Mouse (Mus musculus): ENCODE results near the gene Txndc11. TPM values are rescaled to one million over a fixed set of nuclear protein-coding genes. Genes with fewer than 3 reads are reported as not detected.
"Not testable (repeated sequence)": the region's sequence is repeated elsewhere in the genome, so short reads cannot be mapped to it uniquely, and the experiment has no call there.

Txndc11 gene
- polyA plus RNA-seq (2015; fragmentation: Nextera tagmentation; extraction: Ambion mirVana) = 36.3 and 38.6 TPM in 2 replicates

DNA sequence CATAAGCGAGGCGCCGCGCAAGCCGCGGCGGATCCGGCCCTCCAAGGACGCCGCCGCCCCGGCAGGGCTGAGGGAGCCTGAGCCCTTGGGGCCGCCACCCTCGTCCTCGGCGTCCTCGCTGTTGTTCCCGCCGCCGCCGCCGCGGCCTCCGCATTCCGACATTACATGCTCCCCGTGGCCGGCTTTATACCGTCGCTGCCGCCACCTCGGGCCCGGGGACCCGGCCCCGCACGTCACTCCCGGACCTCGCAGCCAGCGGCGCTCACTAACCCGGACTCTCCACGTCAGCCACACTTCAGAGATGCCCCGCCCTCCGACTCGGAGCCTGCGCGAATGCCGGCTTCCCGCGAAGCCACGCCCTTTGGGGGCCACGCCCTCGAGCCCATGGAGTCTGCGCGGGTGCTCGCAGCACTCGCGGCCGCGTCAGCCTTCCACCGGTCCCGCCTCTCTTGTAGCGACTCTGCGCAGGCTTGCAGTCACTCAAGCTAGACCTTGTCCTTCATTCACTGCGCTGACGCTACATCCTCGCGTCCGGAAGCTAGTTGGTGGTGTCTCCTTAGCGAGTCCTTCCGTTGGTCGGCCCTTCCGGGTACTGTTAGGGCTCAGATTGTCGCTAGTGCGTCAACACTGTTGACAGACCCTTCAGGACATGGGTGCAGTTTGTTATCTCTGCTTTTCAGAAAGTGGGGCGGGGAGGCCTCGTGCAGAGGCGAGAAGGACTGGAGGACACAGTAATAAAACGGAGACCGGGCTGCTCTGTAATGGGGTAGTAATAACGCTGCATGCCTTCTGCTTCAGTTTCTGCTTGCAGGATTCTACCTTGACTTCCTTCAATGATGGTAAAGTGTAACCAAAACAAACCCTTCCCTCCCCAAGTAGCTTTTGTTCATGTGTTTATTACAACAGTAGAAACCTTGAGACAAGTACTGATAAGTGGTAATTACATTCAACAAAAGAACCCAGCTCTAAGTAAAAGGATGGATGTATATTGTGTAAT lies at the start of gene Txndc11:
Txndc11 (minus strand) TSS at position 303 of the 997 bp plus-strand sequence.
- Histone ChIP-seq H3K27ac (peak within 1 kb of the TSS; percentile 92), H3K36me3 (peaks cover 29% of the 10 kb centered on the region), H3K9ac (peak within 1 kb of the TSS; percentile 96), H3K4me3 (peak within 1 kb of the TSS; percentile 91), H3K27me3 (no peaks in the 10 kb centered on the region), H3K9me3 (no peaks in the 10 kb centered on the region), H3K4me2 (peak within 1 kb of the TSS; percentile 76), H3K4me1 (peaks cover 17% of the 10 kb centered on the region)
- WGBS = under 1% methylated on average over 80 of the region's 80 CpGs
- ATAC-seq (ENCODE audit: insufficient number of reproducible peaks, insufficient read depth, low FRiP score, low TSS enrichment, low read depth) = peak; percentile 99

DNA sequence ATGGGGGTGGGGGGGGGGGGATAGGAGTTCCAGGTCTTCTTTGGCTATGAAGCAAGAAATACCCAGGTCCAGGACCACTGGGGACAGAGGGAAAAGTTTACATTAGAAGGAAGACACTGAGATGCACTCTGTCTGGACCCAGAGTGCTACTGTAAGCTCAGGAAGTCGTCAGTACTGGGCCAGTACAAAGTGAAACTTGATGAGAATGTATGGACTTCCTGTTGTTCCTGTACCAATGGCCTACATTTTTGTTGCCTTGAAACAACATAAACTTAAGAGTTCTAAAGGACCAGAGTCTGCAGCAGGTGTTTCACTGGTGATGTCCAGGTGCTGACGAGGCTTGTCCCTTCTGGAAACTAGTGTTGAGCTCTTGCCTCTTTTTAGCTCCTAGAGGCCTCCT lies 43.0 kb upstream of the Txndc11 start:
- ATAC-seq (ENCODE audit: insufficient number of reproducible peaks, insufficient read depth, low FRiP score, low TSS enrichment, low read depth) = no peak
- Histone ChIP-seq H3K36me3 (no peaks in the 10 kb centered on the region), H3K4me2 (no peak overlapping the region), H3K27ac (no peak overlapping the region), H3K9me3 (no peaks in the 10 kb centered on the region), H3K4me3 (no peak overlapping the region), H3K27me3 (no peaks in the 10 kb centered on the region), H3K9ac (no peak overlapping the region), H3K4me1 (peaks cover 14% of the 10 kb centered on the region)
- 67% methylated on average over 2 of the region's 2 CpGs for WGBS

DNA sequence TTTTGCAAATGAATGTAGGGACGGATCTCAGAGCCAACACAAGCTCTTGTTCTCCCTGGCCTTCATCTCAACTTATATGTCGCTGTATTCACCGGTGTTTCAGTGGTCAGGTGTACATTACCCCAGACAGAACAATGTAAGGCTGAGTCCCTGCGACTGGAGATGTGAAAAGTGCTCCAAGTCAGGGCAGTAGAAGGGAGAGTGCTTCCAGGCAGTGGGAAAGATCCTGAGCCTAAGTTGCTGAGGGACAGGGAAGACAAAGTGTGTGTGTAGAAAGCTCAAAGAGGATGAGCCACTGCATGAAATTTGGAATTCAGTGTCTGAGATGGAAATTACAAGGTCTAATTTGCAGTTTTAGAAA lies 42.4 kb upstream of the Txndc11 start:
- peak overlapping the region; percentile 82 for H3K4me2 ChIP-seq
- H3K4me3 ChIP-seq = peak overlapping the region; percentile 92
- H3K36me3 ChIP-seq = no peaks in the 10 kb centered on the region
- peak overlapping the region; percentile 89 for H3K9ac ChIP-seq
- ATAC-seq (ENCODE audit: insufficient number of reproducible peaks, insufficient read depth, low FRiP score, low TSS enrichment, low read depth) = no peak
- peaks cover 18% of the 10 kb centered on the region for H3K4me1 ChIP-seq
- no peaks in the 10 kb centered on the region for H3K9me3 ChIP-seq
- no peaks in the 10 kb centered on the region for H3K27me3 ChIP-seq
- H3K27ac ChIP-seq = peak overlapping the region; percentile 81; the same call in 1 of the 2 replicates
- 3% methylated on average over 4 of the region's 4 CpGs for whole genome bisulfite sequencing

DNA sequence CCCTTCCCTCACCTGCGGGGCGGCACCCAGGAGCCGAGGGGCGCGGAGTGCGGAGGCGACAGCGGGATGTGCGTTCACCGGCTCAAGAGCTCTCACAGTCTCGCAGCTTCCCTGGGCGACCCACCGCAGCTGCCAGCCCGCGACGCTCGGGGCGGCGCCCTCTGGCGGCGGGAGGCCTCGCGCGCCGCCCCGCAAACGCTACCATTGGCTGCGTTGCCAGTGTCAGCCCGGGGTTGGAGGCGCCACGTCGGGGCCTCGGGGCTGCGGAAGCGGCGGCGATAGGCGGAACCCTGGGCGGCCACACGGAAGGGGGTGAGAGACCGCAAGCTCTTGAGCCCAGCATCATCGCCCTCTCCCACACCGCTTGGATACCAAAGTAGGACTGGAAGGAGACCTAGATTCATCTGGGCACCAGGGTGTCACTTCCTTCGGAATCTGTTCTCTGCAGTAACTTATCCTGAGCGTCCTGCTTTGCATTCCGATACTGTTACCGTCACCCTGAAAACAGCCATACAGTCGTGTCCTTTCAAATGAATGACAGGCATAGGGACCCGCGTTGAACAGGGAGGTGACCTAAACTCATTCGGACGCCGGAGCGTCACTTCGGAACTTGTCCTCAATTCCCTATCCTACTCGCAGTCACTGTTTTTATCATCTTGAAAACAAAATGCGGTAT lies 41.9 kb upstream of the Txndc11 start, which contains the start of gene Zc3h7a:
Zc3h7a (minus strand) TSS at position 186 of the 676 bp plus-strand sequence.
- WGBS = under 1% methylated on average over 57 of the region's 57 CpGs
- Histone ChIP-seq H3K4me2 (peak within 1 kb of the TSS; percentile 82), H3K9ac (peak within 1 kb of the TSS; percentile 89), H3K4me1 (peaks cover 23% of the 10 kb centered on the region), H3K4me3 (peak within 1 kb of the TSS; percentile 92), H3K9me3 (no peaks in the 10 kb centered on the region), H3K27ac (peak within 1 kb of the TSS; percentile 81), H3K36me3 (no peaks in the 10 kb centered on the region), H3K27me3 (no peaks in the 10 kb centered on the region)
- peak; percentile 87 for ATAC-seq (ENCODE audit: insufficient number of reproducible peaks, insufficient read depth, low FRiP score, low TSS enrichment, low read depth)

DNA sequence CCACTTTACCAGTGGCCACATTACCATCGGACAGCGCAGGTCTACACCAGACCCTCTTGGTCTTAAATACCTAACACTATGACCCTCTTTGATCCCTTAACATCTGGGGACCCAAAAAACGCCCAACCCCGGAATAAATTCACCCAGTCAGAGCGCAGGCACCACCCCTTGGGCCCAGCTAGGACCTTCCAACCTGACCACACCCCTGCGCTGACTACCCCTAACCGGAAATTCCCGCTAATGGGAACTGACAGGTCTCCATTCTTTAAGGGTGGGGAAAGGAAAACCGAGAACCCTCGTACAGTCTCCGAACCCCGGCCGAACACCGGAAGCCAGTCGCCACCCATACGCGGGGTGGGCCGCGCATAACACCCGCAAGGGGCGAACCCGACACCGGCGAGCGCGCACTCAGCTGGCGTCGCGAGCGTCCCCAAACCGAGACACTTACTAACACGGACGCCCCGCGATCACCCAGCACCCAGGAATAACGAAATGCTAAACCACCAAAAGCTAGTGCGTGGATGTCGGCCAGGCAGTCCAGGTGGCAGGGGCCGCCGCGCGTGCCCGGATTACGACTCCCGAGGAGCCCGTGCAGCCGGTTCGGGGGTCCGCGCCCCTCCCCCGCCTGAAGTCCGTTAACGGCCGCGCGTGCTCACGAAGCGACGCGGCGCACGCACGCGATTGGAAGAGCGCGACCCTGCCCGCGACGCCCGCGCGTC lies 41.2 kb upstream of the Txndc11 start:
- H3K4me2 ChIP-seq = peak overlapping the region; percentile 82
- WGBS = under 1% methylated on average over 72 of the region's 72 CpGs
- peak overlapping the region; percentile 89 for H3K9ac ChIP-seq
- H3K9me3 ChIP-seq = no peaks in the 10 kb centered on the region
- H3K27me3 ChIP-seq = no peaks in the 10 kb centered on the region
- peak overlapping the region; percentile 81 for H3K27ac ChIP-seq
- peaks cover 26% of the 10 kb centered on the region for H3K4me1 ChIP-seq
- H3K4me3 ChIP-seq = peak overlapping the region; percentile 92
- peak; percentile 56 for ATAC-seq (ENCODE audit: insufficient number of reproducible peaks, insufficient read depth, low FRiP score, low TSS enrichment, low read depth)
- H3K36me3 ChIP-seq = no peaks in the 10 kb centered on the region

DNA sequence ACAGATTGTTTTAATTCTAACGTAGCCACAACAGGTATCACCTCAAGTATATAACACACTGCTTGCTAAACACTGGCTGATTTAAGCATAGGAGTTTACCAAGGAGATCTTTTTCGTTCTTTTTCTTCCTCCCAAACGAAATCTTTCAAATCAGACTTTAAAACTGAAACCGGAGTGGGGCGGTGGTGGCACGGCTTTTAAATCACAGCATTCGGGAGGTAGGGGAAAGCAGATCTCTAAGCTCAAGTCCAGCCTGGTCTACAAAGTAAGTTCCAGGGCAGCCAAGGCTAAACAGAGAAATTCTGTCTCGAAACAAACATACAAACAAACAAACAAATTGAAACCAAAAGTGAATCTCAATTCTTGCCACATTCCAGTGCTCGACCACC lies 40.6 kb upstream of the Txndc11 start:
- Histone ChIP-seq H3K4me3 (peak overlapping the region; percentile 92), H3K4me1 (peaks cover 26% of the 10 kb centered on the region), H3K9me3 (no peaks in the 10 kb centered on the region), H3K36me3 (no peaks in the 10 kb centered on the region), H3K4me2 (peak overlapping the region; percentile 82), H3K27me3 (no peaks in the 10 kb centered on the region), H3K9ac (peak overlapping the region; percentile 89), H3K27ac (peak overlapping the region; percentile 81)
- 4% methylated on average over 9 of the region's 9 CpGs for WGBS
- no peak for ATAC-seq (ENCODE audit: insufficient number of reproducible peaks, insufficient read depth, low FRiP score, low TSS enrichment, low read depth)

DNA sequence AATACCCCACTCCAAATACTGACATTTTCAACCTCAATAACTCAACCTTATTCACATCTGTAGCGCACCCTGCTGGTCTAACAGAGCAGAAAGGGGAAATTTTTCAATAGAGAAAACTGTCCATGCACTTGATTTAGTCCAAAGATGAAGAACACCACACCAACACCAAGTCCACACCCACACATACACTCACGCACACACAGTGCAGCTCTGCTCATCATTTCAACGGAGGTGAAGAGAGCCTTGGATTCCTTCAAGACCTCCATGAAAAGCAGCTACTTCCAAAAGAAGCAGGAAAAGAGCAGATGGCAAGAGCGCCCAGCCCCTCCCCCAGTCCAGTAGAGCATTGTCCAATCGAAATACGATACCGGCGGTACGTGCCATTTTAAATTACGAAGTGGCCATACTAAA lies 40.2 kb upstream of the Txndc11 start:
- WGBS = 9% methylated on average over 10 of the region's 10 CpGs
- Histone ChIP-seq H3K4me3 (peak overlapping the region; percentile 92), H3K4me1 (peaks cover 26% of the 10 kb centered on the region), H3K4me2 (peak overlapping the region; percentile 82), H3K27ac (peak overlapping the region; percentile 81; the same call in 1 of the 2 replicates), H3K36me3 (no peaks in the 10 kb centered on the region), H3K27me3 (no peaks in the 10 kb centered on the region), H3K9ac (peak overlapping the region; percentile 89; the same call in 1 of the 2 replicates), H3K9me3 (no peaks in the 10 kb centered on the region)
- ATAC-seq (ENCODE audit: insufficient number of reproducible peaks, insufficient read depth, low FRiP score, low TSS enrichment, low read depth) = no peak

DNA sequence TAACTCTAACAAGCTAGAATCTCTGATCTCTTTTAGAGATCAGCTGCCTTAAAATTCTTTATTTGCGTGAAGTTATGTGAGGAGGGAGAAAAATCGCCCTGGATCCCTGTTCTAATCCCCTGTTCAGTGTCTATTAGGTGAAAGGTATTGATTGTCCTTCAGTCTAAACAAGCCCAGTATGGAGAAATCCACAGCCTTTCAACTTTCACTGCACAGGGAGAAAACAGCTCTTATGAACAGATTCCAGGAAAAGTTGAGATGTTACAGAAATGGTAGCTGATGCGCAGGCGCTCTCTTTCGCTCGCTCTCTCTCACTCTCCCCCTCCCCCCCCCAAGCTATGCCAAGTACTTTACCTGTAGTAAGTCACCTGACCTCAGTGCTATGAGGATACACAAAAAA lies 37.2 kb upstream of the Txndc11 start:
- no peaks in the 10 kb centered on the region for H3K27me3 ChIP-seq
- no peaks in the 10 kb centered on the region for H3K36me3 ChIP-seq
- no peak overlapping the region for H3K27ac ChIP-seq
- no peak overlapping the region for H3K9ac ChIP-seq
- H3K4me2 ChIP-seq = no peak overlapping the region
- H3K4me3 ChIP-seq = no peak overlapping the region
- peaks cover 22% of the 10 kb centered on the region for H3K4me1 ChIP-seq
- H3K9me3 ChIP-seq = no peaks in the 10 kb centered on the region
- WGBS = 84% methylated on average over 6 of the region's 6 CpGs
- no peak for ATAC-seq (ENCODE audit: insufficient number of reproducible peaks, insufficient read depth, low FRiP score, low TSS enrichment, low read depth)

DNA sequence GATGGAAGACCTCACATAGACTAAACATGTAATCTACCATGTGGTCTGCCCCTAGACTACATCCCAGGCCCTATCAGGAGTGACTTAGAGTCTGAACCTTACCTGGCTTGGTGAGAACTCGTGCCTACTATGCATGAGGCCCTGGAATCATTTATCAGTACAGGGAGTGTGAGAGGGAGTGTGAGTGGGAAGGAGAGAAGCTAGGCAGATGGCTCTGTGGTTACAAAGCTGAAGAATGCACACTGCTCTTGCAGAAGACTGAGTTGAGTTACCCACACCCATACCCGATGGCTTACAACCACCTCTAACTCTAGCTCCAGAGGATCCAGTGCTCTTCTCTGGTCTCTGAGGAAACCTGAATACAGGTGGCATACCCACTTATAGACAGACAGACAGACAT lies 32.0 kb upstream of the Txndc11 start:
- Histone ChIP-seq H3K4me3 (no peak overlapping the region), H3K9me3 (no peaks in the 10 kb centered on the region), H3K27ac (no peak overlapping the region), H3K36me3 (peaks cover 15% of the 10 kb centered on the region), H3K9ac (no peak overlapping the region), H3K4me1 (peaks cover 9% of the 10 kb centered on the region; the same call in 1 of the 2 replicates), H3K4me2 (no peak overlapping the region), H3K27me3 (no peaks in the 10 kb centered on the region)
- ATAC-seq (ENCODE audit: insufficient number of reproducible peaks, insufficient read depth, low FRiP score, low TSS enrichment, low read depth) = no peak
- WGBS = 88% methylated on average over 2 of the region's 2 CpGs

DNA sequence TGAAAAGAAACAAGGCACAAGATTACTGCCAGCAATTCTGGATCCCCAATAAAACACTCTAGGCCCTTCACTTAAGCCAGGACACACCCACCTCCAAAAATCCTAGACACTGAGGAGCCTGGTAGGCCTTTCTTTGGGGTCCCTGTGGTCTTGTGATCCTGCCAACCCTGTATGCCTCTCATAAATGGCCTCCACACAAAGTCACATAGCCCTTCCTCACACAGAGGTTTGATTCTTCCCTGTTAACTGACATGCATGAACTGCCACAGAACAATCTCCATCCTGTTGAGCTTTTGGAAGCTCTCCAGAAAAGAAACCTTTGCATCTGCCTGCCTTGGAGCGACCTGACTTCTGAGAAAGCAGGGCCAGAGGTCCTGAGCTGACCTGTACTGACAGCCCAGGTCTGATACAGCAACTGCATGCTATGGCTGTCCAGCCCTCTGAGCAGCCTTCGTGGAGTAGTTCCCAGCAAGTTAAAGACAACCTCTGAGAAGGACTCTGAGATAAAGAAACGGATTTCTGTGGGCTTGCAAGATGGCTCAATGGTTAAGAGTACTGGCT lies 30.3 kb upstream of the Txndc11 start:
- no peak overlapping the region for H3K4me2 ChIP-seq
- WGBS = 74% methylated on average over 3 of the region's 3 CpGs
- H3K27ac ChIP-seq = peak overlapping the region; percentile 48; the same call in 1 of the 2 replicates

DNA sequence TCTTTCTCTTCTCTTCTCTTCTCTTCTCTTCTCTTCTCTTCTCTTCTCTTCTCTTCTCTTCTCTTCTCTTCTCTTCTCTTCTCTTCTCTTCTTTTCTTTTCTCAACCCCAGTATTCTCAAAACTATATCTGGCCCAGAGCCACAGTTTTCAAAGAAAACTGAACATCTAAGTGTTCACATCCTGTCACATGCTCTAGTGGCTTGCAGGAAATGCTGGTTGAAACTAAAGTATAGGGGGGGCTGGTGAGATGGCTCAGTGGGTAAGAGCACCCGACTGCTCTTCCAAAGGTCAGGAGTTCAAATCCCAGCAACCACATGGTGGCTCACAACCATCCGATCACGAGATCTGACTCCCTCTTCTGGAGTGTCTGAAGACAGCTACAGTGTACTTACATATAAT lies 23.3 kb upstream of the Txndc11 start:
- WGBS = 66% methylated on average over 2 of the region's 3 CpGs
- H3K9me3 ChIP-seq; ATAC-seq (ENCODE audit: insufficient number of reproducible peaks, insufficient read depth, low FRiP score, low TSS enrichment, low read depth); H3K27me3 ChIP-seq; H3K27ac ChIP-seq; H3K4me2 ChIP-seq; H3K9ac ChIP-seq; H3K4me3 ChIP-seq; H3K4me1 ChIP-seq: not testable (repeated sequence)
- peaks cover 81% of the 10 kb centered on the region for H3K36me3 ChIP-seq

More for the DNA sequence above, 30.3 kb upstream of the Txndc11 start:
- Histone ChIP-seq H3K27me3 (no peaks in the 10 kb centered on the region), H3K9me3 (no peaks in the 10 kb centered on the region), H3K4me3 (no peak overlapping the region), H3K9ac (peak overlapping the region; percentile 44), H3K4me1 (peaks cover 5% of the 10 kb centered on the region; the same call in 1 of the 2 replicates), H3K36me3 (peaks cover 23% of the 10 kb centered on the region)
- no peak for ATAC-seq (ENCODE audit: insufficient number of reproducible peaks, insufficient read depth, low FRiP score, low TSS enrichment, low read depth)

Data from embryonic facial prominence, embryonic 13.5 days (tissue).